Mouse (Mus musculus) stomach, postnatal 0 days (tissue): Measurements from ENCODE around the gene Parvb. TPM values are rescaled to one million over a fixed set of nuclear protein-coding genes. Genes with fewer than 3 reads are reported as not detected.

Experiments used
- ATAC-seq: fragments of 200-750 bp; cut with Nextera tagmentation; 2 replicates; pipeline ENCODE4 v1.8.0; 2017; ENCODE audit not compliant: low FRiP score, low TSS enrichment
- DNase-seq: peaks from one replicate; pipeline ENCODE4 v3.0.0-alpha.2; 2016; ENCODE audit warnings: low spot score
- H3K27ac ChIP-seq: fragments of 300-500 bp; sonication (generic); replicated peaks from 2 replicates; pipeline ENCODE4 v1.5.1; 2014; ENCODE audit warnings: mild to moderate bottlenecking, control low read depth
- H3K27me3 ChIP-seq: fragments of 300-500 bp; sonication (generic); 2 replicates; pipeline ENCODE4 v1.6.1; 2014; ENCODE audit warnings: low read length; ENCODE audit not compliant: control insufficient read depth, insufficient read depth
- H3K36me3 ChIP-seq: fragments of 300-500 bp; sonication (generic); 2 replicates; pipeline ENCODE4 v1.6.1; 2014; ENCODE audit warnings: low read length, mixed read lengths; ENCODE audit not compliant: control insufficient read depth, insufficient read depth
- H3K4me1 ChIP-seq: fragments of 300-500 bp; sonication (generic); replicated peaks from 2 replicates; pipeline ENCODE4 v1.6.1; 2014; ENCODE audit warnings: antibody characterized with exemption; ENCODE audit not compliant: control insufficient read depth, insufficient read depth
- H3K4me2 ChIP-seq: fragments of 300-500 bp; sonication (generic); replicated peaks from 2 replicates; pipeline ENCODE4 v1.6.1; 2014; ENCODE audit warnings: low read depth, mild to moderate bottlenecking, control low read depth, moderate library complexity
- H3K4me3 ChIP-seq: fragments of 300-500 bp; sonication (generic); 2 replicates; pipeline ENCODE4 v1.5.1; 2014; ENCODE audit warnings: low read depth, low read length, control low read depth
- H3K9ac ChIP-seq: fragments of 300-500 bp; sonication (generic); 2 replicates; pipeline ENCODE4 v1.6.1; 2014; ENCODE audit warnings: mild to moderate bottlenecking, low read length, control low read depth, mixed read lengths
- H3K9me3 ChIP-seq: fragments of 300-500 bp; sonication (generic); 2 replicates; pipeline ENCODE4 v1.6.1; 2016; ENCODE audit warnings: low read length; ENCODE audit not compliant: control insufficient read depth
- CTCF ChIP-seq: IDR thresholded peaks from 2 replicates; pipeline ENCODE4 v1.5.1; 2016; ENCODE audit warnings: antibody characterized with exemption, low read depth, mild to moderate bottlenecking, moderate library complexity
- EP300 ChIP-seq: optimal IDR thresholded peaks from 2 replicates; pipeline ENCODE3; 2016; ENCODE audit warnings: antibody characterized with exemption
- WGBS: fragments of 180-500 bp; shearing (Covaris S2); extraction: QIAGEN DNeasy Blood & Tissue Kit; methylation state at CpG from one replicate; pipeline ENCODE4 v1.1.7; 2014; 5-methylcytosine and 5-hydroxymethylcytosine counted together
- polyA plus RNA-seq: library from polyadenylated mRNA; unstranded; fragments of >200 nt; fragmentation: Nextera tagmentation; extraction: Ambion mirVana; gene quantifications from 2 replicates; pipeline ENCODE4 v1.2.1, GENCODE M21; 2015

The Parvb gene
- polyA plus RNA-seq, 1 experiment from 2014 or later = 1.1 TPM

GRCm38 (mm10) chr15:84215273-84215672 lies 16.6 kb upstream of the Parvb start:
- no peak overlapping the region for H3K4me3 ChIP-seq
- H3K9ac ChIP-seq = no peak overlapping the region
- TF ChIP-seq CTCF = no peak
- TF ChIP-seq EP300 = no peak
- no peak overlapping the region for H3K27ac ChIP-seq
- H3K27me3 ChIP-seq = no peaks in the 10 kb centered on the region
- 61% methylated on average over 2 of the region's 2 CpGs for WGBS
- peaks cover 16% of the 10 kb centered on the region; the same call in 1 of the 2 replicates for H3K36me3 ChIP-seq
- H3K4me2 ChIP-seq = no peak overlapping the region
- ATAC-seq (no peak), DNase-seq (no peak)
- H3K4me1 ChIP-seq = no peaks in the 10 kb centered on the region
- no peaks in the 10 kb centered on the region for H3K9me3 ChIP-seq

GRCm38 (mm10) chr15:84216026-84216425 lies 15.8 kb upstream of the Parvb start:
- Histone ChIP-seq H3K4me1 (no peaks in the 10 kb centered on the region), H3K4me3 (no peak overlapping the region), H3K27ac (no peak overlapping the region), H3K27me3 (no peaks in the 10 kb centered on the region), H3K9me3 (no peaks in the 10 kb centered on the region), H3K36me3 (peaks cover 13% of the 10 kb centered on the region; the same call in 1 of the 2 replicates), H3K9ac (no peak overlapping the region), H3K4me2 (no peak overlapping the region)
- TF ChIP-seq CTCF (no peak), EP300 (no peak)
- ATAC-seq = no peak
- no peak for DNase-seq

GRCm38 (mm10) chr15:84216461-84217084 lies 15.3 kb upstream of the Parvb start:
- no peak for DNase-seq
- Histone ChIP-seq H3K9ac (0 out of 2 replicates have a peak overlapping the region, but pooled peaks have one; percentile 13), H3K4me2 (no peak overlapping the region), H3K9me3 (no peaks in the 10 kb centered on the region), H3K4me1 (no peaks in the 10 kb centered on the region), H3K36me3 (peaks cover 10% of the 10 kb centered on the region; the same call in 1 of the 2 replicates), H3K4me3 (no peak overlapping the region), H3K27me3 (no peaks in the 10 kb centered on the region), H3K27ac (no peak overlapping the region)
- WGBS = 36% methylated on average over 7 of the region's 7 CpGs
- TF ChIP-seq EP300 (no peak), CTCF (no peak)
- no peak; the same call in 1 of the 2 replicates for ATAC-seq

- Histone ChIP-seq H3K36me3 (peaks cover 10% of the 10 kb centered on the region; the same call in 1 of the 2 replicates), H3K4me1 (no peaks in the 10 kb centered on the region), H3K9ac (no peak overlapping the region), H3K27ac (no peak overlapping the region), H3K9me3 (no peaks in the 10 kb centered on the region), H3K27me3 (no peaks in the 10 kb centered on the region), H3K4me2 (no peak overlapping the region), H3K4me3 (no peak overlapping the region)
- ATAC-seq (no peak), DNase-seq (no peak)
- whole genome bisulfite sequencing = 23% methylated on average over 23 of the region's 23 CpGs
- TF ChIP-seq EP300 = no peak
- no peak for TF ChIP-seq CTCF
These were observed 13.7 kb upstream of the Parvb start for GRCm38 (mm10) chr15:84217969-84218782.

- Histone ChIP-seq H3K4me3 (no peak overlapping the region), H3K27me3 (no peaks in the 10 kb centered on the region), H3K36me3 (peaks cover 8% of the 10 kb centered on the region; the same call in 1 of the 2 replicates), H3K9ac (no peak overlapping the region), H3K9me3 (no peaks in the 10 kb centered on the region), H3K4me1 (no peaks in the 10 kb centered on the region), H3K27ac (peak overlapping the region; percentile 35; the same call in 1 of the 2 replicates), H3K4me2 (no peak overlapping the region)
- ATAC-seq (no peak), DNase-seq (no peak)
- TF ChIP-seq EP300 = no peak
- no peak for TF ChIP-seq CTCF
- WGBS = 17% methylated on average over 9 of the region's 9 CpGs
These were observed 13.0 kb upstream of the Parvb start for GRCm38 (mm10) chr15:84218783-84219271.

- DNase-seq (no peak), ATAC-seq (no peak)
- no peaks in the 10 kb centered on the region for H3K9me3 ChIP-seq
- H3K27ac ChIP-seq = no peak overlapping the region
- no peaks in the 10 kb centered on the region for H3K4me1 ChIP-seq
- H3K4me2 ChIP-seq = no peak overlapping the region
- H3K36me3 ChIP-seq = no peaks in the 10 kb centered on the region
- WGBS = 68% methylated on average over 5 of the region's 5 CpGs
- H3K4me3 ChIP-seq = no peak overlapping the region
- no peaks in the 10 kb centered on the region for H3K27me3 ChIP-seq
- no peak overlapping the region for H3K9ac ChIP-seq
- no peak for TF ChIP-seq EP300
- no peak for TF ChIP-seq CTCF
These were observed 10.3 kb upstream of the Parvb start for GRCm38 (mm10) chr15:84221539-84221938.
